Comparison of ENCODE assay signal across 28 mouse cellular contexts in genomic region chr16:76774032-76774431, GRCm38 (mm10).
"Had no signal": no experiment of that assay in that cellular context is flagged by ENCODE, and none has a peak within 500 bp of the region (broad histone marks: within the 10 kb centered on the region; RNA-seq: fewer than 3 reads in every experiment).

No protein-coding gene starts in this region.

- H3K9ac ChIP-seq: embryonic facial prominence, embryonic 12.5 days; embryonic facial prominence, embryonic 13.5 days; embryonic facial prominence, embryonic 15.5 days; forebrain, embryonic 12.5 days; forebrain, embryonic 13.5 days; forebrain, embryonic 15.5 days; forebrain, postnatal 0 days had no signal

- H3K27ac ChIP-seq: embryonic facial prominence, embryonic 10.5 days; embryonic facial prominence, embryonic 12.5 days; embryonic facial prominence, embryonic 13.5 days; embryonic facial prominence, embryonic 15.5 days; forebrain, embryonic 10.5 days; forebrain, embryonic 12.5 days; forebrain, embryonic 13.5 days; forebrain, embryonic 15.5 days; gastrocnemius, adult 2 months had no signal

- H3K4me3 ChIP-seq: embryonic facial prominence, embryonic 10.5 days; embryonic facial prominence, embryonic 12.5 days; embryonic facial prominence, embryonic 13.5 days; embryonic facial prominence, embryonic 15.5 days; erythroblast, embryonic 14.5 days; forebrain, embryonic 10.5 days; forebrain, embryonic 12.5 days; forebrain, embryonic 13.5 days; forebrain, embryonic 15.5 days; gastrocnemius, adult 2 months had no signal

- ATAC-seq: forebrain, embryonic 13.5 days; forebrain, embryonic 14.5 days; forebrain, embryonic 15.5 days; forebrain, embryonic 16.5 days; forebrain, postnatal 0 days had no signal

- H3K4me1 ChIP-seq: embryonic facial prominence, embryonic 10.5 days; embryonic facial prominence, embryonic 12.5 days; embryonic facial prominence, embryonic 13.5 days; embryonic facial prominence, embryonic 15.5 days; forebrain, embryonic 10.5 days; forebrain, embryonic 12.5 days; forebrain, embryonic 13.5 days; forebrain, embryonic 15.5 days had no signal

- H3K36me3 ChIP-seq: embryonic facial prominence, embryonic 10.5 days; embryonic facial prominence, embryonic 12.5 days; embryonic facial prominence, embryonic 13.5 days; embryonic facial prominence, embryonic 15.5 days; forebrain, embryonic 10.5 days; forebrain, embryonic 12.5 days; forebrain, embryonic 15.5 days had no signal

- DNase-seq: cerebellum, adult 2 months; cerebellum, adult 8-10 months; cerebellum, adult 9-10 months; cerebellum, adult 9-11 months; cerebellum, postnatal 10 days; cerebellum, postnatal 14 days; cerebellum, postnatal 25 days; cerebellum, postnatal 36 days; embryo, embryonic 11 days; forebrain, postnatal 0 days; gastrocnemius, adult 2 months; gastrocnemius, postnatal 10 days; gastrocnemius, postnatal 14 days; gastrocnemius, postnatal 25 days; gastrocnemius, postnatal 36 days; heart, adult 11 months; heart, adult 18-20 months had no signal

- H3K27me3 ChIP-seq: embryonic facial prominence, embryonic 12.5 days; embryonic facial prominence, embryonic 13.5 days; embryonic facial prominence, embryonic 15.5 days; forebrain, embryonic 12.5 days; forebrain, embryonic 13.5 days; forebrain, embryonic 15.5 days had no signal

- H3K9me3 ChIP-seq: embryonic facial prominence, embryonic 10.5 days; embryonic facial prominence, embryonic 12.5 days; embryonic facial prominence, embryonic 13.5 days; embryonic facial prominence, embryonic 15.5 days; forebrain, embryonic 10.5 days; forebrain, embryonic 12.5 days; forebrain, embryonic 13.5 days; forebrain, embryonic 15.5 days had no signal

- H3K4me2 ChIP-seq: embryonic facial prominence, embryonic 12.5 days; embryonic facial prominence, embryonic 13.5 days; embryonic facial prominence, embryonic 15.5 days; forebrain, embryonic 12.5 days; forebrain, embryonic 13.5 days; forebrain, embryonic 15.5 days had no signal
